Mouse (Mus musculus): ENCODE results near the gene Ung. TPM values are rescaled to one million over a fixed set of nuclear protein-coding genes. Genes with fewer than 3 reads are reported as not detected.
A peak's percentile ranks its signal among the peaks of the same experiment; 100 is the strongest.

Ung gene
- polyA plus RNA-seq, 1 experiment from 2014 or later: 11.8 TPM

DNA sequence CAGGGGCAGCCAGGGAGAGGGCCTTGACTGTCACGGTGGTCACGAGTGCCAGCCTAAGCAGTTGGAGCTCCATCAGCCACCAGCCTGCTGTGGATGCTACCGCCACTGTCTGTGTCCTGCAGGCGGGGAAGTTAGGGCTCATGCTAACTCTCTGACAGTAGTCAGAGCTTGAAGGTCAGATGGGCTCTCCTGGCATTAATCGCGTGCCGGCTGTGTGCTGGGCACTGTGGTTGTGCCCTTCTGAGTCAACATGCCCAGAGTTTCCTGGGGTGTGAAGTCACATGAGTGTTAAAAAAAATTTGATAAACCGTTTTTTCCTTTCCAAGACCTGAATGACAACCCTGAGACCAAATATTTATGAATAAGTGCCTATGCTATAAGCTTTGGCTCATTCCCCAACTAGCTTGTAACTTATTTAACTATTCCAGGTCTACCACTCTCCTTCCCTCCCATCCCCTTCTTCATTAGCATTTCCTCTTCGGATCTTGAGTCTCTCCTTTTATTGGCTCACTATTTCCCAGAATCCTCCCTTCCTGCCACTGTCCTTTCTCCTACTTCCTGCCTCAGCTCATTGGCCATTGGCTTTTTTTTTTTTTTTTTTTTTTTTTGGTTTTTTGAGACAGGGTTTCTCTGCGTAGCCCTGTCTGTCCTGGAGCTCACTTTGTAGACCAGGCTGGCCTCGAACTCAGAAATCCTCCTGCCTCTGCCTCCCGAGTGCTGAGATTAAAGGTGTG is 22.3 kb downstream of the Ung start:
- ATAC-seq: no peak
- TF ChIP-seq CTCF (IDR thresholded peaks at IDR 0.05; ENCODE audit: low read depth) (no peak), EP300 (IDR thresholded peaks at IDR 0.05; ENCODE audit: low read depth) (no peak)

GRCm38 (mm10) chr5:114153490-114153889 is 23.3 kb downstream of the Ung start:
- WGBS (ENCODE audit: insufficient replicate concordance): 16% methylated on average over 12 of the region's 12 CpGs
- Histone ChIP-seq H3K27ac (ENCODE audit: low read depth) (no peak overlapping the region), H3K9me3 (ENCODE audit: low read length) (no peaks in the 10 kb centered on the region), H3K4me2 (ENCODE audit: low read depth, low read length) (0 out of 2 replicates have a peak overlapping the region, but pooled peaks have one; percentile 18), H3K4me3 (ENCODE audit: low read depth, low read length) (no peak overlapping the region), H3K4me1 (ENCODE audit: insufficient read depth) (peaks cover 4% of the 10 kb centered on the region), H3K27me3 (ENCODE audit: insufficient read depth, low read length) (no peaks in the 10 kb centered on the region), H3K9ac (replicated peaks) (no peak overlapping the region), H3K36me3 (replicated peaks; ENCODE audit: insufficient read depth, low read length) (no peaks in the 10 kb centered on the region)
- ATAC-seq (no peak), DNase-seq (peak; percentile 27)
- TF ChIP-seq EP300 (IDR thresholded peaks at IDR 0.05; ENCODE audit: low read depth) (no peak), CTCF (IDR thresholded peaks at IDR 0.05; ENCODE audit: low read depth) (peak; percentile 55)

More for the DNA sequence above, 22.3 kb downstream of the Ung start:
- Histone ChIP-seq H3K9me3 (ENCODE audit: low read length) (no peaks in the 10 kb centered on the region), H3K36me3 (replicated peaks; ENCODE audit: insufficient read depth, low read length) (no peaks in the 10 kb centered on the region), H3K27ac (ENCODE audit: low read depth) (no peak overlapping the region), H3K4me2 (ENCODE audit: low read depth, low read length) (no peak overlapping the region), H3K4me3 (ENCODE audit: low read depth, low read length) (no peak overlapping the region), H3K27me3 (ENCODE audit: insufficient read depth, low read length) (no peaks in the 10 kb centered on the region), H3K4me1 (ENCODE audit: insufficient read depth) (peaks cover 4% of the 10 kb centered on the region), H3K9ac (replicated peaks) (no peak overlapping the region)
- 72% methylated on average over 12 of the region's 12 CpGs for whole genome bisulfite sequencing (ENCODE audit: insufficient replicate concordance)
- DNase-seq: no peak

GRCm38 (mm10) chr5:114154765-114155164 is 24.6 kb downstream of the Ung start:
- 71% methylated on average over 5 of the region's 5 CpGs for WGBS (ENCODE audit: insufficient replicate concordance)
- H3K36me3 ChIP-seq (replicated peaks; ENCODE audit: insufficient read depth, low read length): no peaks in the 10 kb centered on the region
- ATAC-seq (no peak), DNase-seq (no peak)
- H3K4me3 ChIP-seq (ENCODE audit: low read depth, low read length): no peak overlapping the region
- H3K9me3 ChIP-seq (ENCODE audit: low read length): no peaks in the 10 kb centered on the region
- no peak overlapping the region for H3K4me2 ChIP-seq (ENCODE audit: low read depth, low read length)
- H3K27ac ChIP-seq (ENCODE audit: low read depth): no peak overlapping the region
- no peaks in the 10 kb centered on the region for H3K27me3 ChIP-seq (ENCODE audit: insufficient read depth, low read length)
- H3K4me1 ChIP-seq (ENCODE audit: insufficient read depth): peaks cover 4% of the 10 kb centered on the region
- H3K9ac ChIP-seq (replicated peaks): no peak overlapping the region
- TF ChIP-seq CTCF (IDR thresholded peaks at IDR 0.05; ENCODE audit: low read depth) (no peak), EP300 (IDR thresholded peaks at IDR 0.05; ENCODE audit: low read depth) (no peak)

GRCm38 (mm10) chr5:114155168-114155933 is 25.2 kb downstream of the Ung start:
- Histone ChIP-seq H3K9me3 (ENCODE audit: low read length) (no peaks in the 10 kb centered on the region), H3K27ac (ENCODE audit: low read depth) (no peak overlapping the region), H3K4me1 (ENCODE audit: insufficient read depth) (peaks cover 4% of the 10 kb centered on the region), H3K4me3 (ENCODE audit: low read depth, low read length) (no peak overlapping the region), H3K36me3 (replicated peaks; ENCODE audit: insufficient read depth, low read length) (no peaks in the 10 kb centered on the region), H3K9ac (replicated peaks) (no peak overlapping the region), H3K27me3 (ENCODE audit: insufficient read depth, low read length) (no peaks in the 10 kb centered on the region), H3K4me2 (ENCODE audit: low read depth, low read length) (no peak overlapping the region; the same call in 1 of the 2 replicates)
- 53% methylated on average over 9 of the region's 9 CpGs for WGBS (ENCODE audit: insufficient replicate concordance)
- TF ChIP-seq EP300 (IDR thresholded peaks at IDR 0.05; ENCODE audit: low read depth): no peak
- no peak for TF ChIP-seq CTCF (IDR thresholded peaks at IDR 0.05; ENCODE audit: low read depth)
- DNase-seq: no peak
- no peak for ATAC-seq

GRCm38 (mm10) chr5:114157236-114157635 is 27.1 kb downstream of the Ung start:
- Histone ChIP-seq H3K4me1 (ENCODE audit: insufficient read depth) (peaks cover 4% of the 10 kb centered on the region), H3K27ac (ENCODE audit: low read depth) (no peak overlapping the region), H3K27me3 (ENCODE audit: insufficient read depth, low read length) (no peaks in the 10 kb centered on the region), H3K9ac (replicated peaks) (no peak overlapping the region), H3K4me2 (ENCODE audit: low read depth, low read length) (no peak overlapping the region), H3K4me3 (ENCODE audit: low read depth, low read length) (no peak overlapping the region), H3K36me3 (replicated peaks; ENCODE audit: insufficient read depth, low read length) (no peaks in the 10 kb centered on the region), H3K9me3 (ENCODE audit: low read length) (no peaks in the 10 kb centered on the region)
- WGBS (ENCODE audit: insufficient replicate concordance): 49% methylated on average over 7 of the region's 7 CpGs
- ATAC-seq (peak; percentile 66), DNase-seq (peak; percentile 40)
- no peak for TF ChIP-seq CTCF (IDR thresholded peaks at IDR 0.05; ENCODE audit: low read depth)
- TF ChIP-seq EP300 (IDR thresholded peaks at IDR 0.05; ENCODE audit: low read depth): no peak

DNA sequence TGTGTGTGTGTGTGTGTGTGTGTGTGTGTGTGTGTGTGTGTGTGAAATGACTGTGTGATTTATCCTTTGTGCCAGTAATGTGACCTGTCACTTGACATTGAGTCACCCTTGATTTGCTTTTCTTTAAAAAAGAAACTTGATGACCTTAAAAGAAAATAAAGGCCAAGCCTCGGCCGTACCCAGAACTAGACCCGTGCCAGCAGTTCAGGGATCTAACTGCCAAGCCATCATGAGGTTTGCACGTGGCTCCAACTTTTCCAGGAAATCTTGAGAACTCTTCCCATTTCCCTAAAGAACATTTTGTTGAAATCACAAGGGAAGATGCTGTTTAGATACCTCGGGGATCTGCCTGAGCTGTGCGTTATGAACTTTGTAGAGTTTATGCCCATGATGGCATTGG is 31.2 kb downstream of the Ung start:
- Histone ChIP-seq H3K4me3 (ENCODE audit: low read depth, low read length) (no peak overlapping the region), H3K27me3 (ENCODE audit: insufficient read depth, low read length) (no peaks in the 10 kb centered on the region), H3K9me3 (ENCODE audit: low read length) (no peaks in the 10 kb centered on the region), H3K27ac (ENCODE audit: low read depth) (no peak overlapping the region), H3K9ac (replicated peaks) (no peak overlapping the region), H3K4me1 (ENCODE audit: insufficient read depth) (no peaks in the 10 kb centered on the region), H3K36me3 (replicated peaks; ENCODE audit: insufficient read depth, low read length) (no peaks in the 10 kb centered on the region), H3K4me2 (ENCODE audit: low read depth, low read length) (no peak overlapping the region)
- DNase-seq: no peak
- TF ChIP-seq CTCF (IDR thresholded peaks at IDR 0.05; ENCODE audit: low read depth) (no peak), EP300 (IDR thresholded peaks at IDR 0.05; ENCODE audit: low read depth) (no peak)
- ATAC-seq: no peak
- 74% methylated on average over 6 of the region's 6 CpGs for WGBS (ENCODE audit: insufficient replicate concordance)

All from liver, postnatal 0 days (tissue).